Mouse (Mus musculus) heart, embryonic 16.5 days (tissue): ENCODE data around the gene Tgfb2. TPM values are rescaled to one million over a fixed set of nuclear protein-coding genes. Genes with fewer than 3 reads are reported as not detected.
A peak's percentile ranks its signal among the peaks of the same experiment; 100 is the strongest.

Source experiments
- ATAC-seq: fragments of 200-750 bp; cut with Nextera tagmentation; replicated peaks from 2 replicates; pipeline ENCODE4 v1.8.0; 2017; ENCODE audit warnings: moderate number of reproducible peaks; ENCODE audit not compliant: insufficient read depth, low FRiP score; ENCODE audit errors: extremely low read depth
- H3K27ac ChIP-seq: fragments of 300-500 bp; sonication (generic); 2 replicates; pipeline ENCODE4 v1.5.1; 2014; ENCODE audit warnings: mild to moderate bottlenecking, low read length, control low read depth, moderate library complexity
- H3K27me3 ChIP-seq: fragments of 300-500 bp; sonication (generic); 2 replicates; pipeline ENCODE4 v1.6.1; 2014; ENCODE audit warnings: low read length, mixed read lengths; ENCODE audit not compliant: control insufficient read depth, insufficient read depth
- H3K36me3 ChIP-seq: fragments of 300-500 bp; sonication (generic); 2 replicates; pipeline ENCODE4 v1.6.1; 2014; ENCODE audit not compliant: control insufficient read depth, insufficient read depth
- H3K4me1 ChIP-seq: fragments of 300-500 bp; sonication (generic); 2 replicates; pipeline ENCODE4 v1.6.1; 2014; ENCODE audit warnings: low read length, mixed read lengths; ENCODE audit not compliant: control insufficient read depth, insufficient read depth
- H3K4me2 ChIP-seq: fragments of 300-500 bp; sonication (generic); 2 replicates; pipeline ENCODE4 v1.6.1; 2014; ENCODE audit warnings: low read depth, mild to moderate bottlenecking, control low read depth, low read length
- H3K4me3 ChIP-seq: fragments of 300-500 bp; sonication (generic); 2 replicates; pipeline ENCODE4 v1.5.1; 2014; ENCODE audit warnings: mild to moderate bottlenecking, control low read depth, low read length
- H3K9ac ChIP-seq: fragments of 300-500 bp; sonication (generic); 2 replicates; pipeline ENCODE4 v1.6.1; 2014; ENCODE audit warnings: low read length, control low read depth
- H3K9me3 ChIP-seq: fragments of 300-500 bp; sonication (generic); replicated peaks from 2 replicates; pipeline ENCODE4 v1.6.1; 2016; ENCODE audit warnings: low read length; ENCODE audit not compliant: control insufficient read depth
- WGBS: fragments of 180-500 bp; shearing (Covaris S2); extraction: QIAGEN DNeasy Blood & Tissue Kit; methylation state at CpG from one replicate; pipeline ENCODE4 v1.1.7; 2014; 5-methylcytosine and 5-hydroxymethylcytosine counted together
- polyA plus RNA-seq: library from polyadenylated mRNA; unstranded; fragments of >200 nt; fragmentation: Nextera tagmentation; extraction: Ambion mirVana; gene quantifications from 2 replicates; pipeline ENCODE4 v1.2.1, GENCODE M21; 2015

Gene Tgfb2
- polyA plus RNA-seq, 1 experiment from 2014 or later, result 42.2 TPM

GRCm38 (mm10) chr1:186721846-186722245, 16.1 kb upstream of the Tgfb2 start:
- Histone ChIP-seq H3K27me3 (no peaks in the 10 kb centered on the region), H3K4me2 (no peak overlapping the region), H3K9me3 (no peaks in the 10 kb centered on the region), H3K9ac (no peak overlapping the region), H3K27ac (no peak overlapping the region), H3K36me3 (peaks cover 12% of the 10 kb centered on the region; the same call in 1 of the 2 replicates), H3K4me3 (no peak overlapping the region), H3K4me1 (no peaks in the 10 kb centered on the region)
- ATAC-seq, result 0 out of 2 replicates have a peak, but pooled peaks have one; percentile 49
- WGBS, result 30% methylated on average over 12 of the region's 12 CpGs

- no peak overlapping the region for H3K9ac ChIP-seq
- no peaks in the 10 kb centered on the region for H3K9me3 ChIP-seq
- WGBS, result 93% methylated on average over 11 of the region's 11 CpGs
- H3K36me3 ChIP-seq, result peaks cover 12% of the 10 kb centered on the region; the same call in 1 of the 2 replicates
- no peak for ATAC-seq
- H3K4me1 ChIP-seq, result no peaks in the 10 kb centered on the region
- no peak overlapping the region for H3K4me3 ChIP-seq
- no peak overlapping the region for H3K27ac ChIP-seq
- no peaks in the 10 kb centered on the region for H3K27me3 ChIP-seq
- no peak overlapping the region for H3K4me2 ChIP-seq
Measured at GRCm38 (mm10) chr1:186721166-186721565, 15.4 kb upstream of the Tgfb2 start.

- H3K36me3 ChIP-seq, result peaks cover 12% of the 10 kb centered on the region; the same call in 1 of the 2 replicates
- ATAC-seq, result no peak
- H3K27ac ChIP-seq, result no peak overlapping the region
- no peaks in the 10 kb centered on the region for H3K4me1 ChIP-seq
- no peak overlapping the region for H3K4me3 ChIP-seq
- no peaks in the 10 kb centered on the region for H3K27me3 ChIP-seq
- WGBS, result 94% methylated on average over 9 of the region's 9 CpGs
- no peak overlapping the region for H3K4me2 ChIP-seq
- no peaks in the 10 kb centered on the region for H3K9me3 ChIP-seq
- no peak overlapping the region for H3K9ac ChIP-seq
Measured at GRCm38 (mm10) chr1:186719708-186720107, 13.9 kb upstream of the Tgfb2 start.

- WGBS, result 58% methylated on average over 5 of the region's 5 CpGs
Measured at GRCm38 (mm10) chr1:186718881-186719280, 13.1 kb upstream of the Tgfb2 start.

GRCm38 (mm10) chr1:186714980-186715896, 9.4 kb upstream of the Tgfb2 start:
- Histone ChIP-seq H3K27ac (no peak overlapping the region), H3K27me3 (no peaks in the 10 kb centered on the region), H3K4me1 (no peaks in the 10 kb centered on the region), H3K36me3 (peaks cover 10% of the 10 kb centered on the region; the same call in 1 of the 2 replicates), H3K9me3 (no peaks in the 10 kb centered on the region), H3K4me3 (no peak overlapping the region), H3K9ac (no peak overlapping the region), H3K4me2 (no peak overlapping the region)
- 77% methylated on average over 17 of the region's 17 CpGs for WGBS
- no peak for ATAC-seq

More at GRCm38 (mm10) chr1:186718881-186719280, 13.1 kb upstream of the Tgfb2 start:
- Histone ChIP-seq H3K9me3 (no peaks in the 10 kb centered on the region), H3K4me2 (no peak overlapping the region), H3K4me3 (no peak overlapping the region), H3K36me3 (peaks cover 12% of the 10 kb centered on the region; the same call in 1 of the 2 replicates), H3K27me3 (no peaks in the 10 kb centered on the region), H3K27ac (no peak overlapping the region), H3K9ac (no peak overlapping the region), H3K4me1 (no peaks in the 10 kb centered on the region)
- no peak for ATAC-seq

GRCm38 (mm10) chr1:186714215-186714614, 8.4 kb upstream of the Tgfb2 start:
- Histone ChIP-seq H3K27me3 (no peaks in the 10 kb centered on the region), H3K9ac (no peak overlapping the region), H3K4me3 (no peak overlapping the region), H3K4me2 (no peak overlapping the region), H3K36me3 (0 out of 2 replicates have a peak, but pooled peaks cover 2% of the 10 kb centered on the region), H3K27ac (no peak overlapping the region), H3K9me3 (no peaks in the 10 kb centered on the region), H3K4me1 (no peaks in the 10 kb centered on the region)
- WGBS, result 85% methylated on average over 4 of the region's 4 CpGs
- no peak for ATAC-seq

- no peaks in the 10 kb centered on the region for H3K4me1 ChIP-seq
- 5% methylated on average over 3 of the region's 3 CpGs for WGBS
- H3K4me3 ChIP-seq, result no peak overlapping the region
- ATAC-seq, result no peak
- H3K36me3 ChIP-seq, result 0 out of 2 replicates have a peak, but pooled peaks cover 2% of the 10 kb centered on the region
- H3K27ac ChIP-seq, result no peak overlapping the region
- H3K4me2 ChIP-seq, result no peak overlapping the region
- H3K9ac ChIP-seq, result no peak overlapping the region
- no peaks in the 10 kb centered on the region for H3K9me3 ChIP-seq
- H3K27me3 ChIP-seq, result no peaks in the 10 kb centered on the region
Measured at GRCm38 (mm10) chr1:186712802-186713471, 7.1 kb upstream of the Tgfb2 start.

GRCm38 (mm10) chr1:186705203-186705914, 430 bp downstream of the Tgfb2 start:
- Histone ChIP-seq H3K27me3 (no peaks in the 10 kb centered on the region), H3K36me3 (no peaks in the 10 kb centered on the region), H3K4me1 (peaks cover 15% of the 10 kb centered on the region), H3K4me2 (peak overlapping the region; percentile 70), H3K9ac (peak overlapping the region; percentile 90), H3K4me3 (peak overlapping the region; percentile 70), H3K9me3 (no peaks in the 10 kb centered on the region), H3K27ac (peak overlapping the region; percentile 86)
- 2% methylated on average over 45 of the region's 65 CpGs for WGBS
- ATAC-seq, result peak; percentile 63
